Mouse (Mus musculus) embryo, embryonic 11.5 days (tissue): Measurements from ENCODE around the gene Cdc16.

Source experiments
- DNase-seq: peaks from one replicate; pipeline ENCODE4 v3.0.0-alpha.2; 2012; ENCODE audit warnings: low read depth, low spot score

Cdc16 gene

DNA sequence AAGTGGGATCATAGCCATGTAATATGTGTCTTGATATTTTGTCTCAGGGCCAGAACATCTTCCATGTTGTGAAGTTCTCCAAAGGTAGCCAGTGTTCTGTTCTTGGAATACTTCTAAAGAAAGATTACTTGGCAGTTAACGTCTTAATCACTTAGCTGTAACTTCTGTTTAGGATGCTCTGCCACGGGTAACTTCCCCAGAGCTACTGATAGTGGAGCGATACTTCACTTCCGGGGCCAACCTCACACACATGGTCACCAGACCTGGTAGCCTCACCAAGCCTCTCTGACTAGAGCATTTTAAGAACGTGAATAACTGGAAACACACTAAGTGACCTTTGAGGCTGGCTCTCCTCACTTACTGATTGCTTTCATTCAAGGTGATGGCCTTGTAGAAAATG is 42.1 kb downstream of the Cdc16 start:
- DNase-seq = no peak

GRCm38 (mm10) chr8:13828598-13829172 is 71.2 kb downstream of the Cdc16 start:
- no peak for DNase-seq
